Mouse (Mus musculus): ENCODE measurements around the gene Naaladl2.

Naaladl2 gene

GRCm38 (mm10) chr3:24938507-24939182 lies 205.4 kb downstream of the Naaladl2 start:
- CTCF ChIA-PET: interaction anchor here (0.7 kb wide), 1 partner anchor 130 kb away, joined by 3 read pairs; no protein-coding TSS in a partner anchor

GRCm38 (mm10) chr3:24921811-24922210 lies 222.2 kb downstream of the Naaladl2 start:
- CTCF ChIA-PET: no interaction called here

DNA sequence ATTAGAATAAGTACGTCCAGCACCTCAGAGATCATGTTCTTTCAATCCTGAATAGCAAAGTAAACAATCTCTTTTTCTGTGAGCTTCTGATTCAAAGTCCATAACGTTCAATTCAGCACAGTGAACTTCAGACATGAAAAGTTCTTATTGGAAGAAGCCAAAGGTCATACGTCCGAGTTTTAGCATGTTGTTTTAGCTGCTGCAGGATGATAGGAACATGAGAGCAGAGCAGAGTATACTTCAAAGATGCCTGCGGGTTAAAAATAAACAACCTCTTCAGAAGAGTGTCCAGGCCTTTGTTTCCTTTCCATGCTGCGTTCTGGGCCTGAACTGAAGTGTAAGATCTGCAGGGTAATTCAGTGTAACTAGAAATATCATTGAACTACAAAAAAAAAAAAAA lies 222.7 kb downstream of the Naaladl2 start:
- CTCF ChIA-PET: no interaction called here

DNA sequence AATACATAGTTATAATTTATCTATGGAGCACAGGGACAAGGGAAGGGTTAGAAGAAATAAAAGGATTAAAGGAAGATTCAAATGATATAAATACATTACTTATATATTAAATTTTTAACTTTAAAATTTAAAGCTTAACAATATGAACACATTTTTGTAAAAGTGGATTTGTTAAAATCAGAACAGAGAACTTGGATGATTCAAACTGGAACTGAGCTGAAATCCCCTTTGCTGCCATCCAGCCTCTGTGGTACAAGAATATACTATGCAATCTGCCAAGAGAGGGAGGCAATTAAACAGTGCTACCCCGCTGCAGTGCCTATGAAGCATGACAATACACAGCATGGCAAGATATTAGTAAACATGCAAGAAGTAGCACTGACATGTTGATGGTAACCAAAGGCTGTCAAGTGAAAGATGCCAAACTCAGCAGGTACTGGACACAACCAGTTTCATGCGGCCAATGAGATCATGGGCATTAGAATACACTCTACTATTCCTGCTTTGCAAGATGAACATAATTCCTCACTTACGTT lies 238.6 kb downstream of the Naaladl2 start:
- CTCF ChIA-PET: no interaction called here

- CTCF ChIA-PET: no interaction called here
These were observed 255.3 kb downstream of the Naaladl2 start for GRCm38 (mm10) chr3:24888801-24889200.

- CTCF ChIA-PET: no interaction called here
These were observed 271.8 kb downstream of the Naaladl2 start for GRCm38 (mm10) chr3:24872254-24872653.

GRCm38 (mm10) chr3:24852936-24853335 lies 291.1 kb downstream of the Naaladl2 start:
- CTCF ChIA-PET: no interaction called here

- CTCF ChIA-PET: no interaction called here
These were observed 347.3 kb downstream of the Naaladl2 start for GRCm38 (mm10) chr3:24796739-24797138.

- CTCF ChIA-PET: no interaction called here
These were observed 356.5 kb downstream of the Naaladl2 start for GRCm38 (mm10) chr3:24787451-24788148.

DNA sequence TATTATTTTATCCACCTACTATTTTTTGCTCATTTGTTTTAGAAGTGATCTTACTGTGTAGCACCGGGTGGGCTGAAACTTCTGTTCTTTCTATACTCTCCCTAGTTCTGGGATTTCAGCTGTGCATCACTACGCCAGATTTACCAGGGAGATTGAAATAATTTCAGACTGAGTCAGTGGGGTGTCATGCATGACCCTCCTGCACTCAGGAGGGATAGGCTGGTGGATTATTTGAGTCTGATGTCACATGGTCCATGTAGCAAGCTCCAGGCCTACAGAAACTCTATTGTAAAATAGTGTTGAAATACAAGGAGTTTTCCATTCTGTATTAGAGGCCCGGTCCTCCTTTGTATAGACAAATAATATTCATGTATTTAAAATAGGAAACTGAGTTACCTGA lies 360.0 kb downstream of the Naaladl2 start:
- CTCF ChIA-PET: no interaction called here

- CTCF ChIA-PET: no interaction called here
These were observed 360.6 kb downstream of the Naaladl2 start for GRCm38 (mm10) chr3:24783462-24783829.

DNA sequence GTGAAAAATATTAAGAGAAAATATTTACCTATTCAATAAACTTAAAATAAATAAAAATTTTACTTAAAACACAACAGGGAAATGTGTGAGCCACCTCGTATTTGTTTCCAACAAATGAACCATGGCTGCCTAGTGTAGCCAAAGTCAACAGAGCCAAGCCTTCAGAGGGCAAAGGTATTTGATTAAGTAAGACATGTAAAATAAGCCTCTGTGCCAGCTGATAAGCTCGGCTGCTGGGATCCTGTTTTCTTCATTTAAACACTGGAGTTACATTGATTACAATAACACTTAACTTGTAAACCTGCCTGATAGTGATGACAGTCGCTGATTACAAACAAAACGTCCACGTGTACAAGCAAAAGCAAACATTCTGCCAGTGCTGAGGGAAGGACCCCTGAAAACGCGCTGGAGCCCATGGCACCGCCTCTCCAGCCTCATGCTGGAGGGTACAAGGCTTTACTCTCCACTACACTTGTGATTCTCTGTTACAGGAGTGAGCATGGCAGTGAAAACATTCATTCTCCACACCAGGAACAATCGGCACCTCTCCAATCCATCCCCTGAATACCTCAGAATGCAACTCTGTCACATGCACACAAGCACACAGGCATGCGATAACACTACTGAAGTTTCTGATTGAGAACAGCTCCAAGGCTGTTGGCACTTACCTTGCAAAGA lies 361.1 kb downstream of the Naaladl2 start:
- CTCF ChIA-PET: no interaction called here

- CTCF ChIA-PET: no interaction called here
These were observed 362.4 kb downstream of the Naaladl2 start for GRCm38 (mm10) chr3:24781687-24782086.

DNA sequence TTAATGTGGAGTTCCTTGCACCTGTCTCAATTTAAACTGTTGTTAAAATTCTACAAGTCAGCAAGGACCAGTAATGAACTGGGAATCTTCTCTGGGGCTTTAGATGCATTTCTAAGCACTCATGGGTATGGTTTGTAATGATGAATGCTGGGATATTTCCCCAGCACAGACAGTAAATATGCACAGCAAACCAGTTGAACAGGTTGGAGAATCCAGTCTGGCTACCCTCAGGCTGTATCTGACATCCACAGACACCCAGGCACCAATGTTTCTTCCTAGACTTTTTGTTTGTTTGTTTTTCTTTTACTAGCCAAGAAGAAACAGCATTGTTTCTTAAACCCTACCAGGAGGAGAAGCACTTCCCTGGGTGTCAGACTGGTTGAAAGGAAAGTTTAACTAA lies 365.6 kb downstream of the Naaladl2 start:
- CTCF ChIA-PET: no interaction called here

DNA sequence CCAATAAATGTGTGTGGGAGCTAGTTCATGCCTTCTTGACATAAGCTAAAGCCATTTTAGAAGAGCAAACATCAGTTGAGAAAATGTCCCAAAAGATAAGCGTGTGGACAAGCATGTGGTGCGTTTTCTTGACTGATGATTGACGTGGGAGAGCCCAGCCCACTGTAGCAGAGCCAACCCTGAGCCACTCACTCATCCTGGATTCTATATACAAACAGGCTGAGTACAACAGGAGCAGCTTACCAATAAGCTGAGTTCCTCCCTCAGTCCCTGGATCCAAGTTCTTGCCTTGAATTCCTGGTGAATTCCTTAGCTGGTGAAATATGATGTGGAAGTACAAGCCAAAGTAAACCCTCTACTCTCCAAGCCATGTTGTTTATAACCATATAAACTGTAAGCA lies 395.0 kb downstream of the Naaladl2 start:
- CTCF ChIA-PET: no interaction called here

- CTCF ChIA-PET: no interaction called here
These were observed 396.7 kb downstream of the Naaladl2 start for GRCm38 (mm10) chr3:24747182-24747856.

GRCm38 (mm10) chr3:24743946-24744345 lies 400.1 kb downstream of the Naaladl2 start:
- CTCF ChIA-PET: no interaction called here

DNA sequence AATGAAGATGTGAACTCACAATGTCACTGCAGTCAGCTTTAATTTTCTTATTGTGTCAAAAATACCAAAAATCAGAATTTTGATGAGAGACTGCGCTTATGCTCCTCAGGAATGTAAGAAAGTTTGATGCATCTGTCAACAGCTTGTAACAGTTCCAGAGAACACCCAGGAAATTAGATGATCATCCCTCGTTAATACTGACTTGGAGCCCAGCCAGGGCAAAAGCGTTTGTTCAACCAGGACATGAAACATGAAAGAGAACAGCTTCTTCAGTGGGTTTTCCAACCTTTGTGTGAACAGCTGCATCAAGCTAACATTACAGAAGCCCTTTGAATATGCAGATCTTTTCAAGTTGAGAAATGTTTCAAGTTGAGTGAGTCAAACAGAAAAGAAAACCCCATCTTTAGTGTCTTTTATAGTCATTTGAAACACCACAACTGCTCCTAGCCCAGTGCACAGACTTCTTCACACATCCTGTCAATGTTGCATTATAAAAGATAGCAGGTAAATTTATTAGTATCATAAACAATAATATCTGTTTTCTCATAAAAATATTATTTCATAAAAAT lies 424.8 kb downstream of the Naaladl2 start:
- CTCF ChIA-PET: no interaction called here

DNA sequence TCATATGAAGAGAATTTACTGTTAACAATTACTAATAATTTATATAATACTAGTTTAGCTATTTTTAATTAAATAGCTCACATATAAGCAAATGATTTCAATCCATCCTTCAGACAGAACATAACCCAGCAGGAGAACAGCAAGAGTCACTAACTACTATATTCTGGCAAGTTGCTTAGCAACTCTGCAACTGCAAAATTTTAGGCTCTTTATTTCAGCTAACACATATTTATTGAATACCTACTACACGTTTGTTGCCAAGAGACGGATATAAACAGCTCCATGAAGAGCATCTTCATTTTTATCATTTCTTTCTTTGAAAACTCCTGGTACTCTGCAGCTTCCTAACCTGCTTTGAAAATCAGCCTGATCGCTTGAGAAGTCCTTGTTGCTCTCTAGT lies 429.3 kb downstream of the Naaladl2 start:
- CTCF ChIA-PET: no interaction called here

GRCm38 (mm10) chr3:24705778-24706423 lies 438.2 kb downstream of the Naaladl2 start:
- CTCF ChIA-PET: no interaction called here

- CTCF ChIA-PET: no interaction called here
These were observed 453.7 kb downstream of the Naaladl2 start for GRCm38 (mm10) chr3:24690162-24690915.
